Mouse (Mus musculus): ENCODE data around the gene H2afb2.

Gene H2afb2

DNA sequence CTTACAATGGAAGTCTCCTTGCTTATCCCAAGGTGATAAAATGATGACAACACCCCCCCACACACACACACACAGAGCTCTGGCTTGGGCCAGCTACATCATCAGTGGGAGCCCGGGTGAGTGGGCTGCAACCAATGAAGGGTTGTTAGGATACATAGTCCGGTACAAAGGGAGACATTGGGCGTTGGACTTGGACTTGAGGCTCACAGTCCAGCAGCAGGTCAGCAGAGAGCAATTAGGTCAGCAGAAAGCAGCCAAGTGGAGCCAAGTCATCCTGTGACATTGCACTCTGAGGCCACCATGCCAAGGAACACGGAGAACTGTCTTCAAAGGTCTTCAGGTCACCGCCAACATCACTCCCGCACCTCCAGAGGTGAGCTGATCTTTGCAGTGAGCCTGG lies at the start of gene H2afb2:
Gene H2afb2 (plus strand): TSS at position 301 of the 400 bp plus-strand sequence.
- DNase-seq (ENCODE audit: low read depth, low spot score): no peak

Measured in CD4-positive, CD25-positive, alpha-beta regulatory T cell, adult 2 months (primary cell).